Mouse (Mus musculus): ENCODE results near the gene Hk3. TPM values are rescaled to one million over a fixed set of nuclear protein-coding genes. Genes with fewer than 3 reads are reported as not detected.

Gene Hk3
- polyA plus RNA-seq (2016; fragmentation: Nextera tagmentation; extraction: Ambion mirVana) = 0.75 and 1.3 TPM in 2 replicates

DNA sequence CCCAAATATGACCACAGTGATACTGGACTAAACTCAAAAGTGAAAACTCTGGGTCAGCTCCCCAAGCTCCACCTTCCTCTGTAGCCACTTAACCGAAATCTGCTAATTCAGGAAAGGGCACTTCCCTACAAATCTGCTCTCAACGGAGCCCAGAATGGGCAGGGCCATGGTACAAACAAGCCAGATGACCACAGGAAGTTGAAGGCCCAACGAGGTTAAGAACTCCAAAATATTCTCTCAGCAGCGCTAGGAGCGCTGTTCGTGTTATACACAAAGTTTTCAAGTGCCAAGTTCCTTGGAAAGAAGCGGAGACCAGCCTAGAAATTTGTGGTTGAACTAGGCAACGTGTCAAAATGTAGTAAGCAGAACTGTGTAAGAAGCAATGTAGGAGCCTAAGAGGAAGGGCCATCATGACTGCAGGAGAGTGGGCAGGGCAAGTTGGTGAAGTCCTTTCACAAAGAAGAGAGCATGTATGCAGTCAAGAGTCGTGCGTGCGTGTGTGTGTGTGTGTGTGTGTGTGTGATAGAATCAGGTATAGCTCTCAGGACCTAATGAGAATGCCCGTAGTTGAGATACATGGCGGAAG is at the start of gene Hk3:
Gene Hk3 (minus strand): TSS at position 192 of the 586 bp plus-strand sequence.
- Histone ChIP-seq H3K27ac (replicated peaks) (no peak within 1 kb of the TSS), H3K4me1 (peaks cover 4% of the 10 kb centered on the region; the same call in 1 of the 2 replicates), H3K4me2 (replicated peaks) (no peak within 1 kb of the TSS), H3K4me3 (no peak within 1 kb of the TSS), H3K9ac (replicated peaks) (no peak within 1 kb of the TSS), H3K36me3 (peaks cover 5% of the 10 kb centered on the region; the same call in 1 of the 2 replicates), H3K9me3 (no peaks in the 10 kb centered on the region), H3K27me3 (0 out of 2 replicates have a peak, but pooled peaks cover 5% of the 10 kb centered on the region)
- WGBS = 90% methylated on average over 13 of the region's 13 CpGs
- no peak for ATAC-seq (ENCODE audit: low FRiP score, low read depth)

DNA sequence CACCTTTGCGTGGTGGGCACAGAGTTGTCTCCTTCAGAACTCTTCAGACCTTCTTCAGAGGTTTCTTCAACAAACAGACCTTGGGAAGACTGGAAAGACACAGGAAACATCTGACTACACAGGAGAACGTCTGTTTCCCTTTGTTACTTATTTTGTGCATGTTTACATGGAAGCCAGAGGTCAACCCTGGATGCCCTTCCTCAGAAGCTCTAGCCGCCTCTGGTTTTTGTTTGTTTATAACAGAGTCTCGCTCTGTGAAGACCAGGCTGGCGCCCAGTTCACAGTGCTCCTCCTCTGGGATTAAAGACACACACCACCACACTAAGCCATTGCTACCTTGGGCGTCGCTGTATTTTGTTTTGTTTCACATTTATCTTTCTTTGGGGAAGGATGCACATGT is 48.5 kb upstream of the Hk3 start:
- no peak overlapping the region for H3K4me2 ChIP-seq (replicated peaks)
- H3K36me3 ChIP-seq = no peaks in the 10 kb centered on the region
- 64% methylated on average over 7 of the region's 7 CpGs for WGBS
- no peak overlapping the region for H3K27ac ChIP-seq (replicated peaks)
- H3K27me3 ChIP-seq = no peaks in the 10 kb centered on the region
- no peak for ATAC-seq (ENCODE audit: low FRiP score, low read depth)
- no peak overlapping the region for H3K4me3 ChIP-seq
- no peak overlapping the region for H3K9ac ChIP-seq (replicated peaks)
- H3K9me3 ChIP-seq = no peaks in the 10 kb centered on the region
- no peaks in the 10 kb centered on the region for H3K4me1 ChIP-seq

DNA sequence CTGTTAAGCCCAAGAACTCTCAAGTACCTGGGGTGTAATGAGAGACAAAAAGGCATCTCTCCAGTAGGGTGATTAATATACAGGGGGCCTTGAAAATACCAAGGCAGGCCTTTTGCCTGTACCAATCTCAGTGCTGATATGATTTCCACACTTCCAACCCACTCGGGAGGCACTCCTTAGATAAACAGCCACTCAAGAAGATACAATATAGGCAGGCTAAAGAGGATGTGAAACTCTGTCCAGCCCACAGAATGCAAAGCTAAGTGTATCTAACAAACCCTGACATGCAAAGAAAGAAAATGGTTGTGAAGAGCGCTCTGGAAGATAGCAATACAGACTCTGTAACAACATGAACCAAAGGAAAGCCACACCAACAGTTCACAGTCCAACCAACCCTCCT is 42.1 kb upstream of the Hk3 start:
- no peaks in the 10 kb centered on the region for H3K27me3 ChIP-seq
- no peak overlapping the region for H3K9ac ChIP-seq (replicated peaks)
- H3K36me3 ChIP-seq = peaks cover 3% of the 10 kb centered on the region; the same call in 1 of the 2 replicates
- WGBS = 80% methylated on average over 2 of the region's 2 CpGs
- H3K4me1 ChIP-seq = no peaks in the 10 kb centered on the region
- no peak overlapping the region for H3K4me3 ChIP-seq
- no peak for ATAC-seq (ENCODE audit: low FRiP score, low read depth)
- no peak overlapping the region for H3K27ac ChIP-seq (replicated peaks)
- H3K4me2 ChIP-seq (replicated peaks) = no peak overlapping the region
- no peaks in the 10 kb centered on the region for H3K9me3 ChIP-seq

DNA sequence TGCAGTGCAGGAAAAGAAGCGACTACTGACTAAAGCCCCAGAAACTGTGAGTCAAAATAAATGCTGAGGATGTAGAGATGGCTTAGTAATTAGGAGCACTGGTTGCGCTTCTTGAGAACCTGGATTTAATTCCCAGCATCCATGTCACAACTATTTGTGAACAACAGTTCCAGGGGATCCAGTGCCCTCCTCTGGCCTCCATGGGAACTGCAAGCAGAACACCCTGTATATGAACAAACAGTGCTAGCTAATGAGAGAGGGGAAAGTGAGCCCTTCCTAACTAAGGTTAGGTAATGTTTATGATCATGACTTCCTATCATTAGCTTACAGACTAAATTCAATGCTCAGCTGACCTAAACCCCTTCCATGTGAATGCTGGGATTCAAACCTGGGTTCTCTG is 36.9 kb upstream of the Hk3 start:
- ATAC-seq (ENCODE audit: low FRiP score, low read depth) = no peak
- 98% methylated on average over 2 of the region's 2 CpGs for WGBS
- H3K4me2 ChIP-seq (replicated peaks) = no peak overlapping the region

DNA sequence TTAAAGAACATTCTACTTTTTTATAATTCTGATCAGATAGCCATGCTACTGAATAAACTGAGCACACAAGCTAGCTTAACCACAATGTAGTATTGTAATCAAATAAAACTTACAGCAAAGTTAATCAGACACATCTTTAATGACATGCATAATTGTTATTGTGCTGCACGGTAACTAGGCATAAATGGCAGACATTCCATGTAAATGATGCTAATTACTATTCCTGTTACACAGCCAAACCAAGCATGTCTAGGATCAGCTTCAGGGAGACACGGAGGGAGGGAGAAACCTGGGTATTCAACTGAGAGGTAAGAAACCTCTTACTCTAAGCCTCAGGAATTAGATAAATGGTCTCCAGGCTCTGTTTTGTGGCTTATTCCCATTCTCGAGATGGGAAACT is 26.5 kb upstream of the Hk3 start:
- Histone ChIP-seq H3K27ac (replicated peaks) (no peak overlapping the region), H3K4me3 (no peak overlapping the region), H3K36me3 (peaks cover 11% of the 10 kb centered on the region), H3K9me3 (no peaks in the 10 kb centered on the region), H3K9ac (replicated peaks) (no peak overlapping the region), H3K27me3 (no peaks in the 10 kb centered on the region), H3K4me2 (replicated peaks) (no peak overlapping the region), H3K4me1 (0 out of 2 replicates have a peak, but pooled peaks cover 5% of the 10 kb centered on the region)
- WGBS = 64% methylated on average over 3 of the region's 3 CpGs
- no peak for ATAC-seq (ENCODE audit: low FRiP score, low read depth)

More for the DNA sequence above, 36.9 kb upstream of the Hk3 start:
- Histone ChIP-seq H3K4me1 (no peaks in the 10 kb centered on the region), H3K27ac (replicated peaks) (no peak overlapping the region), H3K9me3 (no peaks in the 10 kb centered on the region), H3K4me3 (no peak overlapping the region), H3K27me3 (no peaks in the 10 kb centered on the region), H3K9ac (replicated peaks) (no peak overlapping the region), H3K36me3 (peaks cover 7% of the 10 kb centered on the region)

DNA sequence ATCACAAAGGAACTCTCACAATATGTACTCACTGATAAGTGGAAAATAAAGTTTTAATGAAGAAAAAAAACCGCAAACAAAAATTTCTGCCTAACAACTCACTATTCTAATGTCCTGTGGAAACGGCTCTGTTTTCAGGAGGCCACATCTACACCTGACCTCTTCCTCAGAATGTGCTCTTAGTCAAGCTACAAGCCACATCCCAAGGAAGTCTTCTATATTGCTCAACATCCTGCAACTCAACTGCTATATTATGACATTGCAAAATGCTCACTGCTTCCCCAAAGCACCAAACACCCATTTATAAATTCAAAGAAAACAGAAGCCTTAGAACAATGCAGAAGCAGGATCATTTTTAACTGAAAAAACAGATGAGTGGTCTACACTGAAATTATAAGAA is 18.8 kb upstream of the Hk3 start:
- H3K9ac ChIP-seq (replicated peaks) = no peak overlapping the region
- peaks cover 15% of the 10 kb centered on the region for H3K36me3 ChIP-seq
- H3K27ac ChIP-seq (replicated peaks) = no peak overlapping the region
- H3K4me3 ChIP-seq = no peak overlapping the region
- H3K4me2 ChIP-seq (replicated peaks) = no peak overlapping the region
- H3K9me3 ChIP-seq = no peaks in the 10 kb centered on the region
- WGBS = 93% methylated on average over 2 of the region's 2 CpGs
- no peak for ATAC-seq (ENCODE audit: low FRiP score, low read depth)
- H3K27me3 ChIP-seq = no peaks in the 10 kb centered on the region
- no peaks in the 10 kb centered on the region for H3K4me1 ChIP-seq

DNA sequence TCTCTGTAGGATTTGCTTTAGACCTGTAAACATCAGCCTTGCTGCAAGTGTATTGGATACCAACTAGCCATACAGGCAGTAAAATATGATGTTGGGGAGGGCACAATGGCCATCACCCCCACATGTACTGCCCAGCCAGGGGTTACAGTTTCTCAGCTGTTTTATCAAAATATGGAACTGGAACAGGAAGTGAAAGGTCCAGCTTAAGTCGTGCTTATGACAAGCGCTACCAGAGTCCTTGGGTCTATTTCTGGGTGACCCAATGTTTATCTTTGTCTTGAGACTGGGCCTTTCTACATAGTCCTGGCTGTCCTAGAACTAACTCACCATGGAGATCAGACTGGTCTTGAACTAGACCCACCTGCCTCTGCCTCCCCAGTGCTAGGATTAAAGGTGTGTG is 3.0 kb upstream of the Hk3 start:
- H3K9ac ChIP-seq (replicated peaks) = no peak overlapping the region
- WGBS = 95% methylated on average over 2 of the region's 2 CpGs
- 0 out of 2 replicates have a peak, but pooled peaks cover 5% of the 10 kb centered on the region for H3K27me3 ChIP-seq
- peaks cover 4% of the 10 kb centered on the region; the same call in 1 of the 2 replicates for H3K4me1 ChIP-seq
- no peak for ATAC-seq (ENCODE audit: low FRiP score, low read depth)
- H3K27ac ChIP-seq (replicated peaks) = no peak overlapping the region
- H3K4me3 ChIP-seq = no peak overlapping the region
- H3K36me3 ChIP-seq = peaks cover 14% of the 10 kb centered on the region
- no peaks in the 10 kb centered on the region for H3K9me3 ChIP-seq
- H3K4me2 ChIP-seq (replicated peaks) = no peak overlapping the region

DNA sequence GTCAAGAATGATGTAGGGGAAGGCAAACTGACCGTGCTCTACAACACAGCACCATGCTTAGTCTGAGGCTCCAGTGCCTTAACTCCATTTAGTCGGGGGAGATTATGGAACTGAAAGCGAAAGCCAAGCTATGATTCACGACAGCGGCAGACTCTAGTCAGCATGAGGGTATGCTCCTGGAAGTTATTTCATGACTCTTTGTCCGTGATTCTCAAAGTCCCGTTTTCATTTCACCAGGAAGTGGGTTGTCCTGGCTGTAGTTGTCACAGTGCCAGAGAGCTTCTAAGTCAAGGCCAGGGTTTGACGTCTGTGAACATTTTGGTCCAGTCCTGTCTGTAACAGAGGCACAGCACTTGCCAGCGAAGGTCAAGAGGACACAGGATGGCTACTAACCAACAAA is 1.5 kb upstream of the Hk3 start:
- Histone ChIP-seq H3K9ac (replicated peaks) (no peak overlapping the region), H3K27ac (replicated peaks) (no peak overlapping the region), H3K4me3 (no peak overlapping the region), H3K4me2 (replicated peaks) (no peak overlapping the region), H3K27me3 (0 out of 2 replicates have a peak, but pooled peaks cover 5% of the 10 kb centered on the region), H3K36me3 (peaks cover 7% of the 10 kb centered on the region; the same call in 1 of the 2 replicates), H3K4me1 (peaks cover 4% of the 10 kb centered on the region; the same call in 1 of the 2 replicates), H3K9me3 (no peaks in the 10 kb centered on the region)
- WGBS = 80% methylated on average over 9 of the region's 9 CpGs
- no peak for ATAC-seq (ENCODE audit: low FRiP score, low read depth)

DNA sequence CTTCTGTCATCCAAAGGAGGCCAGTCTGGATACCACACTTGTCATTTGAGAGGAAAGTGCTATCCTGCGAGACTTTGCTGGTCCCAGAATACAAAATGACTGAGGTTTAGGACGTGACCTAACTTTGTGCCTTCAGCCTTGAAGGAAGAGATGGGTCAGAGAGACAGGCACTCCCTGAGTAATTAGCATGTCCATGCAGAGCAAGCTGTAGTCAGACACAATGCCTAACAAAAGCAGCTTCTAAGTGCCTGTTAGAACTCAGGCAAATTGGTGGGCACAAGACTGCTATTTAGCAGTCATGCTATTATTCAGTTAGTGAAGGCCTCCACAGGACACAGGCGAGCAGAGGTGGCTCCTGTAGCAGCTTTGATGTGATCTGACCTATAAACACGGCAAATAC is 1.1 kb upstream of the Hk3 start:
- no peaks in the 10 kb centered on the region for H3K9me3 ChIP-seq
- peaks cover 4% of the 10 kb centered on the region; the same call in 1 of the 2 replicates for H3K4me1 ChIP-seq
- no peak overlapping the region for H3K9ac ChIP-seq (replicated peaks)
- 0 out of 2 replicates have a peak, but pooled peaks cover 5% of the 10 kb centered on the region for H3K27me3 ChIP-seq
- no peak for ATAC-seq (ENCODE audit: low FRiP score, low read depth)
- H3K27ac ChIP-seq (replicated peaks) = no peak overlapping the region
- H3K4me2 ChIP-seq (replicated peaks) = no peak overlapping the region
- H3K4me3 ChIP-seq = no peak overlapping the region
- 59% methylated on average over 4 of the region's 4 CpGs for WGBS
- peaks cover 5% of the 10 kb centered on the region; the same call in 1 of the 2 replicates for H3K36me3 ChIP-seq

DNA sequence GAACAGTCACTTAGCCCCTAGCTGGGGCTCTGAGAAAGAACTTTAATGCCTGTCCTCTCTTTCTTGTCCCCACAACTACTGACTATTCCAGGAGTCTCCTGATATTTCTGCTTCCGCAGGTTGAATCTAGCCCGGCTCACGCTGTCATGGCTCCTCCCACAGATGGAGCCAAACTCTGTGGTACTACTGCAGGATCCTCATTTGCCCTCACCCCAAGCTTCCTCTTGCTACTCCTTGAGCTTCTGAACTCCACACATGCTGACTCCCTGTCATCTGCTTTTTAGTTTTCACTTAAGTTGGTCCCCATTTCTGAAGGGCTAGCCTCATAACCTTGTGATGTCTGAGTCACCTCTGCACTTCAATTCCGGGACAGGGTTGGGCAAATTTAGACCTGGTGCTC is 1.1 kb downstream of the Hk3 start:
- H3K36me3 ChIP-seq = no peaks in the 10 kb centered on the region
- H3K4me2 ChIP-seq (replicated peaks) = no peak overlapping the region
- peaks cover 4% of the 10 kb centered on the region; the same call in 1 of the 2 replicates for H3K4me1 ChIP-seq
- no peaks in the 10 kb centered on the region for H3K9me3 ChIP-seq
- WGBS = 93% methylated on average over 4 of the region's 4 CpGs
- ATAC-seq (ENCODE audit: low FRiP score, low read depth) = no peak
- H3K4me3 ChIP-seq = no peak overlapping the region
- H3K9ac ChIP-seq (replicated peaks) = no peak overlapping the region
- H3K27ac ChIP-seq (replicated peaks) = no peak overlapping the region
- peaks cover 8% of the 10 kb centered on the region for H3K27me3 ChIP-seq

DNA sequence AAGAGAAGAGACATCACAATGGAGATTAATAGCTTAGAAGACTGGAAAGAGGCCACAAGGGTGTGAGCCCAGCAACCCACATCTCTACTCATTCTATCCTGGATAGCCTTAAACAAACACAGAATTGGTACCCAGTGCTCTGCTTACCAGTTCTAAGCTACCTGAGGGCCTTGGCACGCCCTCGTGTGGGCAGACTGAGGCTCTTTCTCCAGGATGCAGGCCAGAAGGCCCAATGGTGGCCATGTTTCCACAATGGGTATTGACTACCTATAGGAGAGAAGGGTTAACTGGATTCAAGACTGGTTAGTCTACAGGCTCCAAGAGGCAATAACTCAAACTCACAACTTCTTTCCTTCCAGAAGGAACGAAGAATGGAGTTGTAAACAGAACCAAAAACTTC is 2.0 kb downstream of the Hk3 start:
- Histone ChIP-seq H3K4me1 (peaks cover 4% of the 10 kb centered on the region; the same call in 1 of the 2 replicates), H3K9me3 (no peaks in the 10 kb centered on the region), H3K27me3 (peaks cover 17% of the 10 kb centered on the region), H3K9ac (replicated peaks) (no peak overlapping the region), H3K4me3 (no peak overlapping the region), H3K4me2 (replicated peaks) (no peak overlapping the region), H3K27ac (replicated peaks) (no peak overlapping the region), H3K36me3 (no peaks in the 10 kb centered on the region)
- ATAC-seq (ENCODE audit: low FRiP score, low read depth) = no peak
- WGBS = 70% methylated on average over 3 of the region's 3 CpGs

DNA sequence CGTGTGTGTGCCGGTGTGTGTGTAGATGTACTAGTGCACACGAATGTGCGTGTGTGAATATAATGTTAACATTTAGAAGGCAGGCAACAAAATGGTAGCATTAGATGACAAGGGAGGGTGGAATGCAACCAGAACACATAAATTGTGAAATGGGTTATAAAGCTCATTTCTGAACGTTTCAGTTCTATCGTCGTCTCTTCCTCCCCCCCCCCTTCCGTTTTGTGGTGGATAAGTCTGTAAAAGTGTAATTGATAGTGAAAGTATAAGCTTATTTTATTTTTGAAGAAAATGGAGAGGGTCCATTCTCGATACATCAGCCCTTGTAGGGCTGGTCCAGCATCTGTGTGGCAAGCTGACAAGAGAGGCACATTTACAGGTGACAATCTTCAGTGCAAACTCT is 2.5 kb downstream of the Hk3 start:
- 90% methylated on average over 9 of the region's 9 CpGs for WGBS
- no peak for ATAC-seq (ENCODE audit: low FRiP score, low read depth)
- no peaks in the 10 kb centered on the region for H3K36me3 ChIP-seq
- no peak overlapping the region for H3K4me3 ChIP-seq
- H3K27ac ChIP-seq (replicated peaks) = no peak overlapping the region
- H3K9me3 ChIP-seq = no peaks in the 10 kb centered on the region
- H3K27me3 ChIP-seq = peaks cover 17% of the 10 kb centered on the region
- no peak overlapping the region for H3K9ac ChIP-seq (replicated peaks)
- peaks cover 7% of the 10 kb centered on the region; the same call in 1 of the 2 replicates for H3K4me1 ChIP-seq
- H3K4me2 ChIP-seq (replicated peaks) = no peak overlapping the region

Data from midbrain, embryonic 12.5 days (tissue).